Mouse (Mus musculus) limb, embryonic 14.5 days (tissue): ENCODE measurements around the gene Rab44. TPM values are rescaled to one million over a fixed set of nuclear protein-coding genes. Genes with fewer than 3 reads are reported as not detected.

ENCODE experiments used
- ATAC-seq: fragments of 200-750 bp; cut with Nextera tagmentation; 2 replicates; pipeline ENCODE4 v1.8.0; 2017; ENCODE audit warnings: low read depth, moderate number of reproducible peaks, moderate TSS enrichment; ENCODE audit not compliant: low FRiP score
- DNase-seq: peaks from one replicate; pipeline ENCODE4 v3.0.0-alpha.2; 2015; ENCODE audit warnings: low spot score
- H3K27ac ChIP-seq: fragments of 300-500 bp; sonication (generic); replicated peaks from 2 replicates; pipeline ENCODE4 v1.5.1; 2014; ENCODE audit warnings: low read depth, mild to moderate bottlenecking, low read length, moderate library complexity, mixed read lengths
- H3K27me3 ChIP-seq: fragments of 300-500 bp; sonication (generic); 2 replicates; pipeline ENCODE4 v1.6.1; 2014; ENCODE audit warnings: low read length, mixed read lengths; ENCODE audit not compliant: control insufficient read depth, insufficient read depth
- H3K36me3 ChIP-seq: fragments of 300-500 bp; sonication (generic); 2 replicates; pipeline ENCODE4 v1.6.1; 2014; ENCODE audit warnings: mild to moderate bottlenecking, low read length, moderate library complexity, mixed read lengths; ENCODE audit not compliant: control insufficient read depth, insufficient read depth
- H3K4me1 ChIP-seq: fragments of 300-500 bp; sonication (generic); 2 replicates; pipeline ENCODE4 v1.6.1; 2014; ENCODE audit warnings: antibody characterized with exemption, low read length, mixed read lengths; ENCODE audit not compliant: control insufficient read depth, insufficient read depth
- H3K4me2 ChIP-seq: fragments of 300-500 bp; sonication (generic); replicated peaks from 2 replicates; pipeline ENCODE4 v1.6.1; 2014; ENCODE audit warnings: low read depth, mild to moderate bottlenecking, low read length, moderate library complexity; ENCODE audit not compliant: severe bottlenecking
- H3K4me3 ChIP-seq: fragments of 300-500 bp; sonication (generic); replicated peaks from 2 replicates; pipeline ENCODE4 v1.5.1; 2014; ENCODE audit warnings: low read length
- H3K9ac ChIP-seq: fragments of 300-500 bp; sonication (generic); 2 replicates; pipeline ENCODE4 v1.6.1; 2014; ENCODE audit warnings: mild to moderate bottlenecking, low read depth, low read length, moderate library complexity; ENCODE audit not compliant: severe bottlenecking
- H3K9me3 ChIP-seq: fragments of 300-500 bp; sonication (generic); 2 replicates; pipeline ENCODE4 v1.6.1; 2016; ENCODE audit warnings: low read length; ENCODE audit not compliant: control insufficient read depth
- POLR2A ChIP-seq: fragments of 200-500 bp; IDR thresholded peaks from 2 replicates; pipeline ENCODE4 v1.8.0; 2012; ENCODE audit warnings: inconsistent platforms, mild to moderate bottlenecking, moderate library complexity, borderline replicate concordance; ENCODE audit not compliant: insufficient read depth, insufficient read length; ENCODE audit errors: extremely low read depth
- WGBS: fragments of 180-500 bp; shearing (Covaris S2); extraction: QIAGEN DNeasy Blood & Tissue Kit; methylation state at CpG from one replicate; pipeline ENCODE4 v1.1.7; 2014; 5-methylcytosine and 5-hydroxymethylcytosine counted together
- polyA plus RNA-seq, 2 experiments: library from polyadenylated mRNA; depleted of rRNA in 1 of 2; stranded (reverse) in 1 of 2; unstranded in 1 of 2; fragments of >200 nt; fragmentation: Nextera tagmentation in 1 of 2; extraction: Ambion mirVana in 1 of 2; gene quantifications; 2 replicates each; pipeline versions ENCODE4 v1.2.1 to v1.2.3; 2012 to 2014

The Rab44 gene
- polyA plus RNA-seq, 2 experiments = 1.5 to 2.8 TPM

DNA sequence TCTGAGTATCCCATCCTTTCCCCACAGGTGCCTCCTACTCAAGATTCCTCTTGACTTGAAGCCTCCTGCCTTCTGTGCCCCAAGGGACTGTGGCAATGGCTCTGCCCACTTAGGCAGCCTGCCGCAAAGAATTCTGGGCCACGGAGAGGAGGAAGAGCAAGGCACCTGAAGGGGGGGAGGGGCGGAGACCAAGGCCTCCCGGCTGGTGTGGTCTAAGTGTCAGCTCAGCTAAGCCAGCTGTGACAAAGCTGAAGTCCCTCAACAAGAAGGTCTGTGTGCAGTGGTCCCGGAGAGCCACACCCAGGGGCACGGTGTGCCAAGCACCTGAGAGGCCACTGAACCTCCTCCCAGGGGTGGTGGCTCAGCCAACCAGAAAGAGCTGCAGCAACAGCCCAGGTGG lies 53.4 kb downstream of the Rab44 start:
- TF ChIP-seq POLR2A = no peak
- H3K4me3 ChIP-seq = no peak overlapping the region
- no peak overlapping the region for H3K9ac ChIP-seq
- peaks cover 10% of the 10 kb centered on the region for H3K4me1 ChIP-seq
- H3K36me3 ChIP-seq = no peaks in the 10 kb centered on the region
- 67% methylated on average over 6 of the region's 6 CpGs for WGBS
- no peak overlapping the region for H3K4me2 ChIP-seq
- H3K27me3 ChIP-seq = no peaks in the 10 kb centered on the region
- no peak for ATAC-seq
- H3K9me3 ChIP-seq = no peaks in the 10 kb centered on the region
- H3K27ac ChIP-seq = no peak overlapping the region
- no peak for DNase-seq

DNA sequence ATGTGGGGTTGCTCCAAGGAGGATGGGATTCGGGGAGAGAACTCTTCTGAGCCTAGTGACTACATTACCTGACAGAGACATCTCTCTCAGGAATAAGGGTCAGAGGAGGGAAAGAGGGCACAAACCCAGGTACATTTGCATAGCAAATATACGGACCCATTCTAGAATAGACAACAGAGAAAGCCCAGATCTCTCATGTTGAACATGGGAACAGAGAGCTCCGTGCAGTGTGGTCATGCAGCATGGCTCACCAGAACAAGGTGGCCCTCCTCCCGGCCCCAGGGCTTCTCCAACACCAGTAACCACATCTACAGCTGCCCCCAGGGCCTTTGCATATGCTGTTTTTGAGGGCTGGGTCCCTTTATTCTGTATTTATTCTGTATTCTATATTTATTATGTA lies 54.5 kb downstream of the Rab44 start:
- no peak for ATAC-seq
- Histone ChIP-seq H3K4me2 (no peak overlapping the region), H3K36me3 (no peaks in the 10 kb centered on the region), H3K27ac (no peak overlapping the region), H3K9me3 (no peaks in the 10 kb centered on the region), H3K4me3 (no peak overlapping the region), H3K27me3 (no peaks in the 10 kb centered on the region), H3K9ac (no peak overlapping the region), H3K4me1 (peaks cover 10% of the 10 kb centered on the region)
- DNase-seq = no peak
- no peak for TF ChIP-seq POLR2A
- WGBS = 82% methylated on average over 4 of the region's 4 CpGs

GRCm38 (mm10) chr17:29168996-29169601 lies 55.2 kb downstream of the Rab44 start:
- WGBS = 78% methylated on average over 12 of the region's 12 CpGs
- TF ChIP-seq POLR2A = no peak
- Histone ChIP-seq H3K9ac (no peak overlapping the region), H3K4me2 (no peak overlapping the region), H3K4me1 (peaks cover 10% of the 10 kb centered on the region), H3K27ac (no peak overlapping the region), H3K9me3 (no peaks in the 10 kb centered on the region), H3K27me3 (no peaks in the 10 kb centered on the region), H3K36me3 (no peaks in the 10 kb centered on the region), H3K4me3 (no peak overlapping the region)
- DNase-seq = no peak
- no peak for ATAC-seq

- Histone ChIP-seq H3K27me3 (no peaks in the 10 kb centered on the region), H3K4me1 (peaks cover 2% of the 10 kb centered on the region; the same call in 1 of the 2 replicates), H3K27ac (no peak overlapping the region), H3K4me3 (no peak overlapping the region), H3K9ac (no peak overlapping the region), H3K36me3 (no peaks in the 10 kb centered on the region), H3K4me2 (no peak overlapping the region), H3K9me3 (no peaks in the 10 kb centered on the region)
- ATAC-seq (no peak), DNase-seq (no peak)
- TF ChIP-seq POLR2A = no peak
- 72% methylated on average over 14 of the region's 14 CpGs for WGBS
Observed at GRCm38 (mm10) chr17:29170431-29171000, 56.6 kb downstream of the Rab44 start.

DNA sequence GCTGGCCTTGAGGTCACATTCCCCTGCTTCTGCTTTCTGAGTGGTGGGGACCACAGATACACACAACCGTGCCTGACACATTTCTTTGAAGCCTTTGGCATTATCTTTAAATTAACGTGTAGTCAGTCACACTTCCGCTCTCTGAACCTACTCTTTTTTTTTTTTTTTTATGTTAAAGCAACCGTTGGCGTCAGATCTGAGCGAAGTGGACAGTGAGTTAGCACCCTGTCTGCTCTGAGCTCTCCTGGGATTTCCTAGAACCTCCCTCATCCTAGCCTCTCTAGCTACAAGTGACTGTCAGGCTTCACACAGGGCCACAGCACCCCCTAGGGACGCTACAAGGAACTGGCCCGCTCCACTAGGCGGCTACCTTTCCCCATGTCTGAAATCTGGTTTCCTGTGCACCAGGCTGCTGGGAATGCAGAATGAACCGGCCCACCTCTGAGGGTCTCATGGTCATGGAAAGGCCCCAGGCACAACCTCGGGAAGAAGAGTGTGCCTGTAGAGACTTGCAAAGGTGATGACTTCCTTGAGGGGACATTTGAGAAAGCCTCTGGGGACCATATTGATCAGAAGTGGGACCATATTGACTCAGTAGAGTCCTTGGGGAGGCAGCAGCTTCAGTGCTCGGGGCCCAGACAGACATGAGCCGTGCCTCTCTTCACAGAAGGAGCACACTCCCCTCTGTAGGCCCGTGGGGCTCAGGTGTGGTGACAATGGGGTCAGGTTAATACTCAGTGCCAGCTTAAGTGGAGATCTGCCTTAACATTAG lies 57.2 kb downstream of the Rab44 start:
- Histone ChIP-seq H3K9ac (no peak overlapping the region), H3K4me3 (no peak overlapping the region), H3K4me2 (no peak overlapping the region), H3K27ac (no peak overlapping the region), H3K9me3 (no peaks in the 10 kb centered on the region), H3K36me3 (no peaks in the 10 kb centered on the region), H3K4me1 (no peaks in the 10 kb centered on the region), H3K27me3 (no peaks in the 10 kb centered on the region)
- ATAC-seq (0 out of 2 replicates have a peak, but pooled peaks have one; percentile 36), DNase-seq (peak; percentile 79)
- TF ChIP-seq POLR2A = no peak
- whole genome bisulfite sequencing = 24% methylated on average over 14 of the region's 14 CpGs
